Mouse (Mus musculus): ENCODE data around the gene Vrtn. TPM values are rescaled to one million over a fixed set of nuclear protein-coding genes. Genes with fewer than 3 reads are reported as not detected.

Vrtn gene
- total and polyA plus RNA-seq, 2 experiments from 2014 or later = not detected

- Histone ChIP-seq H3K9ac (replicated peaks; ENCODE audit: low read length, poor library complexity, severe bottlenecking) (no peak overlapping the region), H3K4me2 (ENCODE audit: low read depth, low read length, poor library complexity, severe bottlenecking) (no peak overlapping the region), H3K4me1 (ENCODE audit: insufficient read depth, low read length) (no peaks in the 10 kb centered on the region), H3K36me3 (ENCODE audit: insufficient read depth, low read length) (peaks cover 6% of the 10 kb centered on the region; the same call in 1 of the 2 replicates), H3K27me3 (ENCODE audit: insufficient read depth, low read length) (no peaks in the 10 kb centered on the region), H3K4me3 (ENCODE audit: low read depth, low read length) (no peak overlapping the region), H3K9me3 (ENCODE audit: low read length) (no peaks in the 10 kb centered on the region), H3K27ac (ENCODE audit: low read depth, low read length) (no peak overlapping the region)
- TF ChIP-seq CTCF (IDR thresholded peaks at IDR 0.05) = no peak
- ATAC-seq (ENCODE audit: low FRiP score) = no peak
- 90% methylated on average over 11 of the region's 11 CpGs for WGBS
- no peak for DNase-seq (ENCODE audit: low spot score)
Observed at GRCm38 (mm10) chr12:84614001-84614400, 26.8 kb upstream of the Vrtn start.

- ATAC-seq (ENCODE audit: low FRiP score) = no peak
Observed at GRCm38 (mm10) chr12:84614524-84614923, 26.3 kb upstream of the Vrtn start.

DNA sequence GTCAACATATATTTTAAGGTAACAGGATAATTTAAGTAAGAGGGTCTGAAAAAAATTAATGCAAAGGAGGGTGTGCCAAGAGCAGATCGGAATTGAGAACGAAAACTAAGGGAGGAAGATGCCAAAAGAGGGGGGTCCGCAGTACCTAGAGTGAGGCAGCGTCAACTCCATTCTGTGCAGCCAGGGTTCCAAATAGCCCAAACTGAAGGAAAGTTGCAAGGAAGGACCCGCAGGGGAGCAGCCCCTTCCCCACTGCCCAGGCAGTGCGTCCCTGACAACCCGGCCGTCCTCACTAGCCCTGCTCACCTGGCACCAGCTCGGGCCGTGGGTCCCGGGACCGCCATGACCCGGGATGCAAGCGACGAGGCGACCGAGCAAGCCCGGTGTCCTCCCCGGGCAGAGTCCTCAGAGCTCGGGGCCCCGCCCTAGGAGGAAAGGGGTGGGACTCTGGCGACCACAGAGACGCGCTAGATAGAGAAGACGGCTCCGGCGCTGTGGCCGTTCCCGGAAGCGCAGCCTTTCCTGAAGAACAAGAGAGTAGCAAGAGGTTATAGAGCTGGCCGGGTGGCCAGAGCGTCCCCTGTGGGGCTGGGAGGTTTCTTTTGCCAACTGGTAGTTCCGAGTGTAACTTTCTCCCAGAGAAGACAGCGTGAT is 23.7 kb upstream of the Vrtn start, which contains the start of gene Abcd4:
Gene Abcd4, minus strand, starts transcription at position 437 of the 654 bp plus-strand sequence.
- peak within 1 kb of the TSS; percentile 81 for H3K4me3 ChIP-seq (ENCODE audit: low read depth, low read length)
- peaks cover 6% of the 10 kb centered on the region; the same call in 1 of the 2 replicates for H3K36me3 ChIP-seq (ENCODE audit: insufficient read depth, low read length)
- 0 out of 2 replicates have a peak within 1 kb of the TSS, but pooled peaks have one; percentile 12 for H3K27ac ChIP-seq (ENCODE audit: low read depth, low read length)
- under 1% methylated on average over 34 of the region's 34 CpGs for WGBS
- peak; percentile 71 for TF ChIP-seq CTCF (IDR thresholded peaks at IDR 0.05)
- peak; percentile 93 for DNase-seq (ENCODE audit: low spot score)
- no peaks in the 10 kb centered on the region for H3K9me3 ChIP-seq (ENCODE audit: low read length)
- peak within 1 kb of the TSS; percentile 80 for H3K9ac ChIP-seq (replicated peaks; ENCODE audit: low read length, poor library complexity, severe bottlenecking)
- H3K4me2 ChIP-seq (ENCODE audit: low read depth, low read length, poor library complexity, severe bottlenecking) = peak within 1 kb of the TSS; percentile 75
- H3K27me3 ChIP-seq (ENCODE audit: insufficient read depth, low read length) = no peaks in the 10 kb centered on the region
- no peaks in the 10 kb centered on the region; the same call in 1 of the 2 replicates for H3K4me1 ChIP-seq (ENCODE audit: insufficient read depth, low read length)
- peak; percentile 97 for ATAC-seq (ENCODE audit: low FRiP score)

More at GRCm38 (mm10) chr12:84614524-84614923, 26.3 kb upstream of the Vrtn start:
- no peak for DNase-seq (ENCODE audit: low spot score)
- H3K9me3 ChIP-seq (ENCODE audit: low read length) = no peaks in the 10 kb centered on the region
- TF ChIP-seq CTCF (IDR thresholded peaks at IDR 0.05) = no peak
- no peak overlapping the region for H3K4me3 ChIP-seq (ENCODE audit: low read depth, low read length)
- H3K9ac ChIP-seq (replicated peaks; ENCODE audit: low read length, poor library complexity, severe bottlenecking) = no peak overlapping the region
- H3K36me3 ChIP-seq (ENCODE audit: insufficient read depth, low read length) = peaks cover 6% of the 10 kb centered on the region; the same call in 1 of the 2 replicates
- H3K4me1 ChIP-seq (ENCODE audit: insufficient read depth, low read length) = no peaks in the 10 kb centered on the region
- 84% methylated on average over 7 of the region's 7 CpGs for WGBS
- H3K27ac ChIP-seq (ENCODE audit: low read depth, low read length) = no peak overlapping the region
- no peak overlapping the region for H3K4me2 ChIP-seq (ENCODE audit: low read depth, low read length, poor library complexity, severe bottlenecking)
- H3K27me3 ChIP-seq (ENCODE audit: insufficient read depth, low read length) = no peaks in the 10 kb centered on the region

DNA sequence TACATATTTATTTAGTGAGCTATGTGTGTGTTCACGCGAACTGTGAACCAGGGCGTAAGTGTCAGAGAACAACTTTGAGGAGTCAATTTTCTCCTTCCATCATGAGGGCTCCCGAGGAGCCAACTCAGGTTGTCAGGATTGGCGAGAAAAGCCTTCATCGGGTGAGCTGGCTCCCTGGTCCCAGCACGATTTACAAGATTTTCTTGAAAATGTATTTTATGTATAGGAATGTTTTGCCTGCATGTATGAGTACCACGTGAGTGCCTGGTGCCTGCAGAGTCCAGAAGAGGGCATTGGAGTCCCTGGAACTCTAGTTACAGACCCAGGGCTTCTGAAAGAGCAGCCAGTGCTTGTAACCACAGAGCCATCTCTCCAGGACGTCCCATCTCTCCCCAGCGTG is 23.2 kb upstream of the Vrtn start:
- peak overlapping the region; percentile 42 for H3K9ac ChIP-seq (replicated peaks; ENCODE audit: low read length, poor library complexity, severe bottlenecking)
- WGBS = 7% methylated on average over 10 of the region's 10 CpGs
- H3K36me3 ChIP-seq (ENCODE audit: insufficient read depth, low read length) = peaks cover 6% of the 10 kb centered on the region; the same call in 1 of the 2 replicates
- no peaks in the 10 kb centered on the region; the same call in 1 of the 2 replicates for H3K4me1 ChIP-seq (ENCODE audit: insufficient read depth, low read length)
- H3K27ac ChIP-seq (ENCODE audit: low read depth, low read length) = no peak overlapping the region
- peak overlapping the region; percentile 81 for H3K4me3 ChIP-seq (ENCODE audit: low read depth, low read length)
- TF ChIP-seq CTCF (IDR thresholded peaks at IDR 0.05) = peak; percentile 47; the same call in 1 of the 2 replicates
- H3K4me2 ChIP-seq (ENCODE audit: low read depth, low read length, poor library complexity, severe bottlenecking) = peak overlapping the region; percentile 75
- DNase-seq (ENCODE audit: low spot score) = peak; percentile 20
- peak; percentile 68 for ATAC-seq (ENCODE audit: low FRiP score)
- no peaks in the 10 kb centered on the region for H3K9me3 ChIP-seq (ENCODE audit: low read length)
- H3K27me3 ChIP-seq (ENCODE audit: insufficient read depth, low read length) = no peaks in the 10 kb centered on the region

DNA sequence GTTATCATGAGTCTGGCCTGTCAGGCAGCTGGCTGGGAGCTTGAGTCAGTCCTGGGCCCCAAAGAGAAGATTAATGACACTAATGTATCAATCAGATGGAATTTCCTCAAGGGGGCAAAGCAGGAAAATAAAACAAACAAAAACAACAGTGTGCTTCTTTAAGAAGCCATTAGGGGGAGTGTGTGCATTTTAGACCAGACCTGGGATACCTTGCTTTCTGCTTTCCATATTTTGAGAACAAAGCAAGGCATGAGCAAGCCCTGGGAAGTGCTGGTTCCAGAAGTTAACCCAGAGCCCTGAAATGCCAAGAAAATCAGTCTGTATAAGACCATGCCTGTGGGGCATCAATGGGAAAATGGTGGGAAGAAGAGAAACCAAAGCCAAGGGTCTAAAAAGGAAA is 19.8 kb upstream of the Vrtn start:
- peaks cover 5% of the 10 kb centered on the region for H3K4me1 ChIP-seq (ENCODE audit: insufficient read depth, low read length)
- no peaks in the 10 kb centered on the region for H3K36me3 ChIP-seq (ENCODE audit: insufficient read depth, low read length)
- H3K9ac ChIP-seq (replicated peaks; ENCODE audit: low read length, poor library complexity, severe bottlenecking) = no peak overlapping the region
- no peak overlapping the region for H3K4me2 ChIP-seq (ENCODE audit: low read depth, low read length, poor library complexity, severe bottlenecking)
- peak; percentile 69 for TF ChIP-seq CTCF (IDR thresholded peaks at IDR 0.05)
- ATAC-seq (ENCODE audit: low FRiP score) = no peak
- no peak overlapping the region for H3K27ac ChIP-seq (ENCODE audit: low read depth, low read length)
- no peaks in the 10 kb centered on the region for H3K27me3 ChIP-seq (ENCODE audit: insufficient read depth, low read length)
- no peaks in the 10 kb centered on the region for H3K9me3 ChIP-seq (ENCODE audit: low read length)
- DNase-seq (ENCODE audit: low spot score) = peak; percentile 65
- no peak overlapping the region for H3K4me3 ChIP-seq (ENCODE audit: low read depth, low read length)

GRCm38 (mm10) chr12:84624601-84625000 is 16.2 kb upstream of the Vrtn start:
- Histone ChIP-seq H3K4me2 (ENCODE audit: low read depth, low read length, poor library complexity, severe bottlenecking) (no peak overlapping the region), H3K9me3 (ENCODE audit: low read length) (no peaks in the 10 kb centered on the region), H3K4me1 (ENCODE audit: insufficient read depth, low read length) (peaks cover 5% of the 10 kb centered on the region), H3K36me3 (ENCODE audit: insufficient read depth, low read length) (no peaks in the 10 kb centered on the region), H3K4me3 (ENCODE audit: low read depth, low read length) (no peak overlapping the region), H3K27ac (ENCODE audit: low read depth, low read length) (no peak overlapping the region), H3K27me3 (ENCODE audit: insufficient read depth, low read length) (no peaks in the 10 kb centered on the region), H3K9ac (replicated peaks; ENCODE audit: low read length, poor library complexity, severe bottlenecking) (no peak overlapping the region)
- no peak for TF ChIP-seq CTCF (IDR thresholded peaks at IDR 0.05)
- no peak for ATAC-seq (ENCODE audit: low FRiP score)
- no peak for DNase-seq (ENCODE audit: low spot score)
- WGBS = 31% methylated on average over 8 of the region's 8 CpGs
